Mouse (Mus musculus) cerebellum, adult 2 months (tissue): Measurements from ENCODE around the gene Dock9. TPM values are rescaled to one million over a fixed set of nuclear protein-coding genes. Genes with fewer than 3 reads are reported as not detected.

Experiments
- DNase-seq, 2 experiments: peaks; one replicate each; pipeline ENCODE4 v3.0.0; 2021
- H3K27ac ChIP-seq: fragments of 200-500 bp; 2 replicates; pipeline ENCODE4 v1.5.1; 2012; ENCODE audit warnings: low read length, control low read depth, inconsistent platforms; ENCODE audit not compliant: insufficient read depth
- H3K27me3 ChIP-seq: fragments of 200-500 bp; 2 replicates; pipeline ENCODE4 v1.6.1; 2012; ENCODE audit warnings: inconsistent platforms, mild to moderate bottlenecking, low read length, moderate library complexity; ENCODE audit not compliant: control insufficient read depth, insufficient read depth
- H3K4me1 ChIP-seq: fragments of 200-500 bp; 2 replicates; pipeline ENCODE4 v1.6.1; 2011; ENCODE audit warnings: low read length; ENCODE audit not compliant: control insufficient read depth, insufficient read depth
- H3K4me3 ChIP-seq: fragments of 200-500 bp; replicated peaks from 2 replicates; pipeline ENCODE3; 2011; ENCODE audit warnings: mild to moderate bottlenecking, low read depth, low read length, control low read depth; ENCODE audit not compliant: insufficient read depth
- CTCF ChIP-seq: fragments of 200-500 bp; IDR thresholded peaks from 2 replicates; pipeline ENCODE4 v1.5.1; 2011; ENCODE audit warnings: low read depth, mild to moderate bottlenecking, control low read depth, low read length, moderate library complexity, borderline replicate concordance; ENCODE audit not compliant: insufficient read depth
- POLR2A ChIP-seq: fragments of 200-500 bp; IDR thresholded peaks from 2 replicates; pipeline ENCODE4 v1.6.1; 2011; ENCODE audit warnings: low read length, control low read depth, borderline replicate concordance; ENCODE audit not compliant: insufficient read depth
- WGBS: fragments of 180-500 bp; shearing (Covaris S2); methylation state at CpG from one replicate; pipeline ENCODE4 v1.1.7; 2018; 5-methylcytosine and 5-hydroxymethylcytosine counted together
- polyA plus RNA-seq: library from polyadenylated mRNA; depleted of rRNA; stranded (reverse); fragments of >200 nt; gene quantifications from 2 replicates; pipeline ENCODE4 v1.2.3, GENCODE M21; 2012

Gene Dock9
- polyA plus RNA-seq, 1 experiment = 140 TPM

GRCm38 (mm10) chr14:121825521-121826445, 28.1 kb upstream of the Dock9 start:
- 13% methylated on average over 10 of the region's 10 CpGs for WGBS
- Histone ChIP-seq H3K27me3 (no peaks in the 10 kb centered on the region), H3K4me3 (peak overlapping the region; percentile 7), H3K4me1 (peaks cover 22% of the 10 kb centered on the region), H3K27ac (peak overlapping the region; percentile 100)
- TF ChIP-seq CTCF = no peak
- peak; percentile 27; the same call in 1 of the 2 replicates for TF ChIP-seq POLR2A
- peak; percentile 77 to 91 for DNase-seq

- no peak for TF ChIP-seq CTCF
- TF ChIP-seq POLR2A = no peak
- Histone ChIP-seq H3K4me3 (no peak overlapping the region), H3K4me1 (peaks cover 22% of the 10 kb centered on the region), H3K27ac (peak overlapping the region; percentile 100), H3K27me3 (no peaks in the 10 kb centered on the region)
- DNase-seq = peak; percentile 89 to 95
- 13% methylated on average over 11 of the region's 11 CpGs for WGBS
These were observed 26.9 kb upstream of the Dock9 start for GRCm38 (mm10) chr14:121824322-121825103.

- WGBS = 94% methylated on average over 3 of the region's 3 CpGs
- H3K27ac ChIP-seq = no peak overlapping the region
- TF ChIP-seq CTCF = no peak
These were observed 25.4 kb upstream of the Dock9 start for GRCm38 (mm10) chr14:121822997-121823396.

GRCm38 (mm10) chr14:121822506-121822905, 24.9 kb upstream of the Dock9 start:
- DNase-seq = no peak
- 89% methylated on average over 8 of the region's 8 CpGs for WGBS
- Histone ChIP-seq H3K27ac (no peak overlapping the region), H3K27me3 (no peaks in the 10 kb centered on the region), H3K4me1 (peaks cover 22% of the 10 kb centered on the region), H3K4me3 (no peak overlapping the region)
- TF ChIP-seq POLR2A (no peak), CTCF (no peak)

More at GRCm38 (mm10) chr14:121822997-121823396, 25.4 kb upstream of the Dock9 start:
- no peak for DNase-seq
- Histone ChIP-seq H3K27me3 (no peaks in the 10 kb centered on the region), H3K4me1 (peaks cover 22% of the 10 kb centered on the region), H3K4me3 (no peak overlapping the region)

GRCm38 (mm10) chr14:121806791-121807190, 9.2 kb upstream of the Dock9 start:
- Histone ChIP-seq H3K27me3 (no peaks in the 10 kb centered on the region), H3K4me1 (no peaks in the 10 kb centered on the region), H3K4me3 (no peak overlapping the region), H3K27ac (no peak overlapping the region)
- 70% methylated on average over 4 of the region's 4 CpGs for WGBS
- DNase-seq = no peak
- TF ChIP-seq POLR2A = no peak
- no peak for TF ChIP-seq CTCF

- no peak for TF ChIP-seq CTCF
- TF ChIP-seq POLR2A = no peak
- H3K4me1 ChIP-seq = no peaks in the 10 kb centered on the region
- DNase-seq = no peak
- no peak overlapping the region for H3K4me3 ChIP-seq
- 76% methylated on average over 3 of the region's 3 CpGs for WGBS
- no peak overlapping the region for H3K27ac ChIP-seq
- H3K27me3 ChIP-seq = no peaks in the 10 kb centered on the region
These were observed 8.7 kb upstream of the Dock9 start for GRCm38 (mm10) chr14:121806316-121806715.

GRCm38 (mm10) chr14:121804461-121804860, 6.8 kb upstream of the Dock9 start:
- DNase-seq = no peak
- H3K27me3 ChIP-seq = no peaks in the 10 kb centered on the region
- WGBS = 82% methylated on average over 4 of the region's 4 CpGs
- H3K4me1 ChIP-seq = no peaks in the 10 kb centered on the region
- peak; percentile 34; the same call in 1 of the 2 replicates for TF ChIP-seq CTCF
- TF ChIP-seq POLR2A = no peak
- H3K4me3 ChIP-seq = no peak overlapping the region
- no peak overlapping the region for H3K27ac ChIP-seq
